ENCODE assay signal across 31 mouse cellular contexts in genomic region chr16:38372876-38373275, GRCm38 (mm10). TPM values are rescaled to one million over a fixed set of nuclear protein-coding genes. Genes with fewer than 3 reads are reported as not detected.
DNase-seq lines count a peak whose midpoint lies in the region; ATAC-seq and TF ChIP-seq lines count a peak whose summit lies in the region.
"Had no signal": no experiment of that assay in that cellular context is flagged by ENCODE, and none has a peak within 500 bp of the region (broad histone marks: within the 10 kb centered on the region; RNA-seq: fewer than 3 reads in every experiment).

No protein-coding gene starts in this region.

- H3K4me3 ChIP-seq in heart, embryonic 15.5 days: no peak overlapping the region
- H3K4me3 ChIP-seq in bone marrow, adult 2 months (replicated peaks; ENCODE audit: control insufficient read depth, low read depth, low read length): peak overlapping the region; percentile 41
- peak overlapping the region; percentile 67 for H3K4me3 ChIP-seq in liver, embryonic 16.5 days (ENCODE audit: low read depth, low read length)
- H3K4me3 ChIP-seq: embryonic facial prominence, embryonic 10.5 days; limb, embryonic 13.5 days had no signal

- 72% methylated on average over 4 of the region's 4 CpGs for WGBS in heart, embryonic 15.5 days
- 85% methylated on average over 4 of the region's 4 CpGs for WGBS in bone marrow, adult 2 months
- WGBS in liver, embryonic 16.5 days (ENCODE audit: insufficient replicate concordance): 64% methylated on average over 4 of the region's 4 CpGs

- no peak for TF ChIP-seq CTCF in bone marrow, adult 2 months (IDR thresholded peaks at IDR 0.05; ENCODE audit: control insufficient read depth, insufficient read depth, low read length)

- no peak overlapping the region for H3K9ac ChIP-seq in heart, embryonic 15.5 days
- peak overlapping the region; percentile 82 for H3K9ac ChIP-seq in liver, embryonic 16.5 days (ENCODE audit: low read depth, low read length)
- H3K9ac ChIP-seq: limb, embryonic 13.5 days had no signal

- no peak for ATAC-seq in heart, embryonic 15.5 days (replicated peaks; ENCODE audit: insufficient number of reproducible peaks, insufficient read depth, low FRiP score, low read depth)
- ATAC-seq in liver, embryonic 16.5 days (ENCODE audit: low read depth): no peak
- ATAC-seq: CD4-positive, CD25-positive, alpha-beta regulatory T cell, adult 4 months; Patski had no signal

- no peaks in the 10 kb centered on the region for H3K9me3 ChIP-seq in heart, embryonic 15.5 days (replicated peaks)
- no peaks in the 10 kb centered on the region for H3K9me3 ChIP-seq in liver, embryonic 16.5 days (replicated peaks; ENCODE audit: control insufficient read depth, low read length)
- H3K9me3 ChIP-seq: embryonic facial prominence, embryonic 10.5 days; limb, embryonic 13.5 days had no signal

- intact Hi-C loops in heart, postnatal 14 days (cut with DNase I): no loop called here

- peaks cover 83% of the 10 kb centered on the region for H3K4me1 ChIP-seq in heart, embryonic 15.5 days (replicated peaks)
- H3K4me1 ChIP-seq in bone marrow, adult 2 months (ENCODE audit: control insufficient read depth, insufficient read depth, low read length): peaks cover 1% of the 10 kb centered on the region; the same call in 1 of the 2 replicates
- H3K4me1 ChIP-seq in liver, embryonic 16.5 days (ENCODE audit: control insufficient read depth, low read depth, low read length): peaks cover 67% of the 10 kb centered on the region

- H3K36me3 ChIP-seq in heart, embryonic 15.5 days: peaks cover 34% of the 10 kb centered on the region
- peaks cover 4% of the 10 kb centered on the region for H3K36me3 ChIP-seq in liver, embryonic 16.5 days (ENCODE audit: control insufficient read depth, insufficient read depth)
- H3K36me3 ChIP-seq: embryonic facial prominence, embryonic 10.5 days; limb, embryonic 13.5 days had no signal

- peak; percentile 63 for DNase-seq in heart, adult 11 months
- DNase-seq in heart, postnatal 14 days: no peak
- DNase-seq in heart, postnatal 4 days: no peak
- DNase-seq in layer of hippocampus, adult 9-11 months: no peak
- DNase-seq: cerebellum, adult 11-12 months; cerebellum, postnatal 10 days; kidney, adult 18-20 months; kidney, postnatal 4 days; lung, embryonic 14.5 days; midbrain, embryonic 14.5 days; right cerebral cortex, postnatal 25 days; spleen, adult 18-20 months had no signal

- no peaks in the 10 kb centered on the region for H3K27me3 ChIP-seq in heart, embryonic 15.5 days
- H3K27me3 ChIP-seq in liver, embryonic 16.5 days (ENCODE audit: control insufficient read depth, insufficient read depth, low read depth, low read length): no peaks in the 10 kb centered on the region
- H3K27me3 ChIP-seq: limb, embryonic 13.5 days; Patski had no signal

- no peak for TF ChIP-seq POLR2A in bone marrow, adult 2 months (IDR thresholded peaks at IDR 0.05; ENCODE audit: borderline replicate concordance, control insufficient read depth, low read depth, low read length)

- H3K4me2 ChIP-seq in heart, embryonic 15.5 days: no peak overlapping the region; the same call in 1 of the 2 replicates
- peak overlapping the region; percentile 73 for H3K4me2 ChIP-seq in liver, embryonic 16.5 days (ENCODE audit: low read depth, low read length)
- H3K4me2 ChIP-seq: limb, embryonic 13.5 days had no signal

- 0 out of 2 replicates have a peak overlapping the region, but pooled peaks have one; percentile 2 for H3K27ac ChIP-seq in heart, embryonic 15.5 days
- no peak overlapping the region for H3K27ac ChIP-seq in bone marrow, adult 2 months (ENCODE audit: control insufficient read depth, insufficient read depth, low read depth, low read length, poor library complexity)
- peak overlapping the region; percentile 98 for H3K27ac ChIP-seq in liver, embryonic 16.5 days (ENCODE audit: low read length)
- H3K27ac ChIP-seq: embryonic facial prominence, embryonic 10.5 days; limb, embryonic 13.5 days had no signal

RNA-seq across cellular contexts. Expression of gene Popdc2, which starts 10.9 kb away (rescaled TPM):
- 100 to 1,000 TPM; 542 to 580 TPM for total RNA-seq in heart, postnatal 14 days (2021)
- 327 and 350 TPM in 2 replicates for polyA plus RNA-seq in heart, embryonic 15.5 days (2015; fragmentation: Nextera tagmentation; extraction: Ambion mirVana)
- 100 to 1,000 TPM; 764 to 831 TPM for total RNA-seq in heart, postnatal 4 days (2021)
- 12.5 and 20.9 TPM in 2 replicates for polyA plus RNA-seq in bone marrow, adult 2 months (2011; ENCODE audit: insufficient read depth, insufficient read length, low replicate concordance, missing spikeins)
- polyA plus RNA-seq in liver, embryonic 16.5 days (2015; fragmentation: Nextera tagmentation; extraction: Ambion mirVana): 21.8 and 26.4 TPM in 2 replicates

RNA-seq across cellular contexts. Expression of gene Gm21987, which starts 26.0 kb away (rescaled TPM):
- 1 to 10 TPM in 1 of 2 experiments, not detected in 1; 1.2 TPM for total RNA-seq in heart, postnatal 14 days (2021)
- 3.2 and 4.1 TPM in 2 replicates for polyA plus RNA-seq in heart, embryonic 15.5 days (2015; fragmentation: Nextera tagmentation; extraction: Ambion mirVana)
- 1 to 10 TPM; 1.1 to 1.6 TPM for total RNA-seq in heart, postnatal 4 days (2021)
- not detected in 2 replicates for polyA plus RNA-seq in bone marrow, adult 2 months (2011; ENCODE audit: insufficient read depth, insufficient read length, low replicate concordance, missing spikeins)
- polyA plus RNA-seq in liver, embryonic 16.5 days (2015; fragmentation: Nextera tagmentation; extraction: Ambion mirVana): not detected in 2 replicates
- total RNA-seq: adrenal gland, adult 18-20 months; adrenal gland, postnatal 4 days; ES-E14; gastrocnemius, adult 18-20 months; left cerebral cortex, adult 18-20 months; megakaryocyte-erythroid progenitor cell, adult 5-6 weeks had no signal
- polyA plus RNA-seq: CD4-positive, CD25-positive, alpha-beta regulatory T cell, adult 4 months; cortical plate, adult 2 months; embryonic facial prominence, embryonic 10.5 days; forebrain, embryonic 11.5 days; gonadal fat pad, adult 2 months; hindbrain, embryonic 11.5 days; kidney, embryonic 16.5 days; limb, embryonic 13.5 days; lung, embryonic 14.5 days; midbrain, embryonic 14.5 days; neural tube, embryonic 11.5 days; Patski had no signal

RNA-seq across cellular contexts. Expression of gene Cox17, which starts 26.1 kb away (rescaled TPM):
- 100 to 1,000 TPM; 227 to 256 TPM for total RNA-seq in heart, postnatal 14 days (2021)
- 224 and 350 TPM in 2 replicates for polyA plus RNA-seq in heart, embryonic 15.5 days (2015; fragmentation: Nextera tagmentation; extraction: Ambion mirVana)
- 100 to 1,000 TPM; 203 to 222 TPM for total RNA-seq in heart, postnatal 4 days (2021)
- 219 and 283 TPM in 2 replicates for polyA plus RNA-seq in bone marrow, adult 2 months (2011; ENCODE audit: insufficient read depth, insufficient read length, low replicate concordance, missing spikeins)
- 209 and 258 TPM in 2 replicates for polyA plus RNA-seq in liver, embryonic 16.5 days (2015; fragmentation: Nextera tagmentation; extraction: Ambion mirVana)

RNA-seq across cellular contexts. Expression of gene Maats1, which starts 30.9 kb away (rescaled TPM):
- total RNA-seq in heart, postnatal 14 days (2021): under 1 TPM; 0.10 TPM
- 0.10 and 0.13 TPM in 2 replicates for polyA plus RNA-seq in heart, embryonic 15.5 days (2015; fragmentation: Nextera tagmentation; extraction: Ambion mirVana)
- total RNA-seq in heart, postnatal 4 days (2021): under 1 TPM in 1 of 2 experiments, not detected in 1; 0.09 TPM
- not detected in 2 replicates for polyA plus RNA-seq in bone marrow, adult 2 months (2011; ENCODE audit: insufficient read depth, insufficient read length, low replicate concordance, missing spikeins)
- polyA plus RNA-seq in liver, embryonic 16.5 days (2015; fragmentation: Nextera tagmentation; extraction: Ambion mirVana): 0.06 TPM in 1 of 2 replicates, not detected in the other
- total RNA-seq: gastrocnemius, adult 18-20 months had no signal

Comparison
In these comparisons a context has a peak if more than half of its experiments do, and no peak if none do; other contexts are left out.
1. RNA of gene Popdc2, which starts 10.9 kb away (polyA plus RNA-seq): 327 to 350 TPM in heart, embryonic 15.5 days; 21.8 to 26.4 TPM in liver, embryonic 16.5 days and 12.5 to 20.9 TPM in bone marrow, adult 2 months; every median in the first group is over 10 times any median in the second.